Mouse (Mus musculus) kidney, adult 2 months (tissue): ENCODE results near the gene Fbxo36.

Experiments
- CTCF ChIP-seq: fragments of 200-500 bp; conservative IDR thresholded peaks from 2 replicates; pipeline ENCODE4 v1.5.1; 2011; ENCODE audit warnings: low read depth, mild to moderate bottlenecking, control low read depth, low read length, moderate library complexity, mixed read lengths; ENCODE audit not compliant: insufficient read depth, insufficient read length
- POLR2A ChIP-seq: fragments of 200-500 bp; IDR thresholded peaks from one replicate; pipeline ENCODE4 v1.6.1; 2011; ENCODE audit warnings: low read depth, low read length, control low read depth

DNA sequence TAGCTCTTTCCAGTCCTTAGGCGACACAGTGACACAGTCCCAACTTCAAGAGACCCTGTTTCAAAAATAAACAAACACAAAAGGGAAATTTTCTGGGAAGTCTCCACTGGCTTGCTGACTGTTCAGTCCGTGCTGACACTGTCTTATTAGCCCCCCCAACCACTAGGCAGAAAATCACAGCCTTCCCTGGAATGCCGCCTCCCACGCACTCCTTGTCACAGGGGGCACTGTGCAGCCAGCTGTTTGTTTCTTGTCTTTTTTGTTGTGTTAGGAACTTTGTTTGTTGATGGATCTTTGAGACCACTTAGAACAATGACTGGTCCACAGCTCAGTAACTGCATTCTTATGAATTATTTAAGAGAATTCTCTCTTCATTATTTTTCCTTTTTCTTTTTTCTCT is 44.2 kb downstream of the Fbxo36 start:
- no peak for TF ChIP-seq POLR2A
- TF ChIP-seq CTCF = no peak
